Mouse (Mus musculus) neural tube, embryonic 10.5 days (tissue): ENCODE measurements at regions not wholly inside any gene's neighbourhood (a gene's known extent, or its start where the extent isn't known, plus 50 kb on each side); places are given as distances from the start of the nearest gene placed in this dataset.

ENCODE experiments used
- DNase-seq: peaks from one replicate; pipeline ENCODE4 v3.0.0-alpha.2; 2017; ENCODE audit warnings: low spot score; ENCODE audit errors: extremely low spot score

DNA sequence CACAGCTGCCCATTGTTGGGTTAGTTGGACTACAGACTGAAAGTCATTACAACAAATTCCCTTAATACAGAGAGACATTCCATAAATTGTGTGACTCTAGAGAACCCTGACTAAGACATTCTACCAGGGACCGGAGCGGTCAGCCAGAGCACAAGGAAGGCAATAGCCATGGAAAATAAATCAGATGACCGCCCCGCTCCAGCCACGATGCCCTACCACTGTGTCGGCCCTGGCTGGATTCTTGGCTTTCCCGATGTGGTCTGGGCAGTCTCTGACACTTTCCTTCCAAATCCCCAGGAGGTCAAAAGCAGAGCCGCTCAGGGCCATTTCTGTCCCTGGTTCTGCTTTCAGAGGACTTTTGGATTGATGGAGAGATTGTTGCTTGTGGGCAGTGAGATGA, 57.8 kb downstream of the Lsm3 start:
- DNase-seq: no peak

DNA sequence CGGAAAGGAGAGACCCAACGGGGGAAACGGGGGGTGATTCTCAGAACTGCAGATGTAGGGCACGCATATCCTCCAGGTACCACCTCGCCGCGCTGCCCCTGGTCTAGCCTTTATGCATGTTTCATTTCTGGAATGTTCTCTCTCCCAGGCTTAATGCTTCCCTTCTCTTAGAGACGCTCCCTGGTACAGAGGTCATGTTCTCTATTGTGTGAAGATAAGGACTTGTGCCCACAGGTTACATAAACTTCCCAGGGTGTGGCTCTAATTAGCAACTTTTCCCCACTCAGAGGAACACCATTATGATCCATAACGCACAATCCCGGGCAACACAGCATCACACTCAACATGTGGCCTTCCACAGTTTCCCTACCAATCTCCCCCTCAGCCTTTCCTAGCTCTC, 58.7 kb downstream of the Lsm3 start:
- no peak for DNase-seq

DNA sequence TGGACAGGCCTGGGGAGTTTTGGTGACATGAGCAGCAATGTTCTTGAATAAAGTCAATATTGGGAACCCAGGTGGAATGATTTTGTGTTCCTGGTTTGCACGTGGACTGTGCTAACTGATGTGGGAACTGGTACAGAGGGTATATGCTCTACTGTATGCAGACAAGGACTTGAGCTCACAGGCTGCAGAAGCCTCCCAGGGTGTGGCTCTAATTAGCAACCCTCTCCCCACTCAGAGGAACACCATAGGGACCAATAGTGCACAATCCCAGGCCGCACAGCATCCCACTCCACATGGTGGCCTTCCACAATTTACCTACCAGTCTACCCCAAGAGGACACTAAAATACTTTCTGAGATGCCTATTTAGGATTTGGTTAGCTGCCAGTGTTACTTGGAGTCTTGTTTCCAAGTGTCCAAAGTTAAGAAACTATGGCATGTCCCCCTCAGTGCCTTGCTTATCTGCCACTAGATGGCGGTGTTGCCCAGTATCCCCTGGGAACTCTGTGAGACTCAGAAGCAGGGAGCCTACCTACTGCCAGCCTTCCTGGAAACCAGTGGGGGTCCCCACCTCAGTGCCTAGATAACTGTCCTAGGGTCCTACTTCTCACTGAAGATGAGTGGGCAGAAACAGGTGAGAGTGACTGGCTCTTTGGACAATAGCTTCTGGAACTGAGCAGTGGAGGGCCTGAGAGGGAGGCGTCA, 60.1 kb downstream of the Lsm3 start:
- peak; percentile 72 for DNase-seq

DNA sequence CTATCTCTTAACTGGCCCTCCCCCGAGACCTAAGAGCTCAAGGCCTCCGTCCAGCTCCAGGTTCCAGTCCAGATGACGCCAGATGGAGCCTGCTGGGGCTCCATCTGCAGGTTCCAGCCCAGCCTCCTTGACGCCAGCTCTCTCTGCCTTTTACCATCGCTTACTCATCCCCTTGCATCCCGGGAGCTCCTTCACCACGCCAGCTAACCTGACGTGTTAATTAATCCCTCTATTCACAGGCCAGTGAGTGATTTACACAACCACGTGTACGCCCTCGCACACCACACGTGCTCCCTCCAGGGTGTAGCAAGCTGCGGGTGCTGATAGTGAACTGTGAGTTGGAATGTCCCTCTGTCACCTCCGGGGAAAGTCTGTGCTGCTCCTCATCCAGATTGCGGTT, 61.2 kb downstream of the Lsm3 start:
- no peak for DNase-seq

DNA sequence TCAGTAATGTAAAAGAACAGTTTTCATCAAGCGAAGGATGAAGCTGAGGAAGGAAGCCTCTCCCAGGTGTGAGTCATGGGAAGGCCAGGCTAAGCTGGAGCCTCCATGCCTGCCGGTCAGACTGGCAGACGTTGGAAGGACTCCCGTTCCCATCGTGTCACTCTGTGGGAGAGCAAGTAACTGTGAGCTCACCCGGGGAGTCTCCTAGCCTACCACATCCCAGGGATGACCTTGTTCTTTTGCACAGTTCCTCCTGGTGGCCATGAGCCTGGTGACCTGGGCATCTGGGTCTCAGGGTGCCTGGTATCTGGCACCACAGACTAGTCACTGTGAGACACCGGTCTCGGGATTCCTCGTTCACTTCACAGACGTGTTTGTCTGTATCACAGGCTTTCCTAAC, 63.9 kb downstream of the Lsm3 start:
- no peak for DNase-seq

DNA sequence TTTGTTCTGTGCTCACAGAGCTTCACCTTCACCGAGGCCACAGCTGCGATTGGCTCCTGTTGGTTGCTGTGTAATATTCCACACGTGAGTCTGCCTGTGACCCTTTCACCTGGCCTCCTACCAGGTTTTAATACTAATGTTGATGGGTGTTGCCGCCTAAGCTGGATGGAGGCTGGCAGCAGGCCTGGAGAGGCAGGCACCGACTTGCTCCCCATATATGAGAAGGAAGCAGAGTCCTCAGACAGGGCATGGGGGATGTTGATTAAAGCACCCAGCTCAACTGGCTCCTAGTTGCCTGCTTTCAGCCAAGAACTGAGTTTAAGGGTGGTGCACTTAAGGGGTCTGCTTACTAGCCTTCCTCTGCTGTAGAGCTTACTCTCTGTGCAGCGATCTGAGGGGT, 64.9 kb downstream of the Lsm3 start:
- no peak for DNase-seq

DNA sequence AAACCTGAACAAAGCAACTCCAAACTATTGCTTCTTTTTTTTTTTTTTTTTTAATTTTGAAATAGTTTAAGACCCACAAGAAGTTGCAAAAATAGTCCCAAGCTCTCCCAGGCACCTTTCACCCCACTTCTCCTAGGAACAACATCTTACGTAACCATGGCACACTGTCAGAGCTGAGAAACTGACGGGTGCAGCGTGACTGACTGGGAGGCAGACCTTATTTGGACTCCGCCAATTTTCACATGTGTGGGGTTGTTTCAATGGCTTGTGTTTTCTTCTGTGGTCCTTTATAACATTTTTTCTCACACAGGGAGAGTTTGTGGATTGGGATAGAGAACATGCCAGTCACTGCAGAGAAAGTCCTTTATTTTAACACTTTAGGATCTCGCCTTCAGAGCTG, 66.6 kb downstream of the Lsm3 start:
- DNase-seq: no peak

DNA sequence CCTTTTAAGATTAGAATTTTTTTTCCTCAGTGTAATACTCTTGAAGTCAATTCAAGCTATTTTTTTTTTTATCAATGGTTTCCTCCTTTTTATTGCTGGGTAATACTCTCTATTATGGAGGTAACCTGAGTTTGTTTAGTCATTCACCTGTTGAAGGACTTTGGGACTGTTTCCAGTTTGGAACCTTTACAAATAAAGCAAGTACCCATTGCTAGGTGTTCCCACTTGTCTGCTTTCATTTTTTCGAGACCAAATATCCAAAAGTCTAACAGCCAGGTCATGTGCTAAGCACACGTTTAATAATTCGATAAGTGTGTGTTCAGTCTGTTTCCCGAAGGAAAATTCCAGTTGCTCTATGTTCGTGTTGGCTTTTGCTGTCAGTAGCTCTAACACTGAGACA, 67.6 kb downstream of the Lsm3 start:
- no peak for DNase-seq

DNA sequence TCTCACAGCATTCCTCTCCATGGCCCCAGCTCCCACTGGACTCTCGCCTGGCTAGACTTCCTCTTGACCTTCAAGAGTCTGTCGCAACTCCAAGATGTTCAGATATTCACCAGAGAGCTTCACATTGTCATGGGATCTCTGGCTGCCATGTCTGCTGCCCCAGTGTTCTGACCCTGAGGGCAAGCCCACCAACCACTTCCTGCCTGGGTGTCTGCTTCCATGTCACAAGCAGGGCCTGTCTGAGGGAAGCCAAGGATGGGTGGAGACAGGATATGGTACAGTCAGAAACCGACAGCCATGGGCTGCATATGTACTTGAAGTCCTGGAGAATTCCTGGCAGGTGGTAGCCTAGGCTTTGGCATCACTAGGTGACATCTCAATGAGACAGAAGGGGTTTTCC, 69.8 kb downstream of the Lsm3 start:
- DNase-seq: no peak

DNA sequence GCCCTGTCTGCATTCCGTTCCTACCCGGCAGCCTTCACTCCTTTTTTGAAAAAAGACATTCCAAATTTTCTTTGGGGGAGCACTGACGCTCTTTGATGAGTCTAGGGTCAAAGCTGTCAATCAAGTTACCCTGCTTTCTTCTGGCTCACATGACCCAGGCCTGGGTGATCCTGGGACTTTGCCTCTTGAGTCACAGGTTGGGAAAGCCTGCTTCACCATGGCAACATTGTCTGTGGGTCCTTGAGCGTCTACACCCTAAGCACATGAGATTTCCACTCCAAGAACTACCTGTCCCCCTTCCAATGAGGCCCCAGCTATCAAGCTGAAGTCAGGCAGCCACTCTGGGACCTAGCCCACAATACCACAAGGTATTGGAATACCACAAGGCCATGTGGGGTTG, 73.5 kb downstream of the Lsm3 start:
- no peak for DNase-seq

DNA sequence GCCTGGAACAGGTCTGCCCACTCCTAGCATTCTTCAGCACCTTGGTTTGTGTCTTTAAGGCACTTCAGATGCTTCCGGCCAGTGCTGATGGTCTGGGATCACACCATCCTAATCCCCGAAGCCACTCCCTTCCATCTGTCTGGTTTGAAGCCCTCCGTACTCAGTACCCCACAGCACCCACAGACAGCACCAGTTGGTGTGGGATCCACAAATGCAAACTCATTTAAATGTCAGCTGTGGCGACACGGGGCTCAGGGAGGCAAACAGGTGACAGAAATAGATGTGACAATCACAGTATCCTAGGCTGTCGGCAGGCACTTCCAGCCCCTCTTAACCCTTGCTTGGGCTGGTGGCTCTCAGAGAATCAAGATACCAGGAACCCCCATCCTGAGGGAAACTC, 74.7 kb downstream of the Lsm3 start:
- DNase-seq: no peak

DNA sequence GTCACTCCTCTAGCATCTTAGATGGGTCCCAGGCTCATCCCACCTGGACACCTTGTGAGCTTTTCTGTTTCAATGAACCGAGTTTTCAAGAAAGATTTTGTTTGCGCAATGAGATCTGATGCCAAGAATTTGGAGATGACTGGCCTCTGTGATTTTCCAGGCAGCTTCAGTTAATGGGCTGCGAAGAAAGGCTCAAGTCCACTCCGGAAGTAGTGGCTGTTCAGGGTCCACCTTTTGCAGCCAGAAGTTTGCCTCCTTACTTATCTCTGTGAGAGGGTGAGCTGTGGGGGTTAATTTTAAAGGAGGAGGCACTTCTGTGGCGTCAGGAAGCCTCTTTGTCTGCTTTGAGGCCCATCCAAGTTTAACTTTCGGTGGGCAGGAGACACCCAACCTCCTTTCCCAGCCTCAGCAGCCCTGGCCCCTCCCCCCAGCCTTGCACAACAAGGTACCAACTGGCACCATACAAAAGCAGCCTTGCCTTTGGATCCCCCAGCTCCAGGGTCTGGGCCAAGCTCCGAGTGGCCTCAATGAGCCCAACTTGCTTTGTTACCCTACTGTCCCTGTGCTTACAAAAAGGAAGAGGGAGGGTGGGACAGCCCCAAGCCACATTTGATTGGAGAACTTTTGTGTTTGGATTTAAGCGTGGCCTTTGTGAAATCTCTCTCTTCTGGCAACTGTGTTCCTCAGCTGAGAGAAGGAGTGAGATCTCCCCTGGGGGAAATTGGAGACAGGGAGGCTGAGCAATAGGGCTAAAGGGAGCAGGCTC, 75.3 kb downstream of the Lsm3 start:
- DNase-seq: no peak

DNA sequence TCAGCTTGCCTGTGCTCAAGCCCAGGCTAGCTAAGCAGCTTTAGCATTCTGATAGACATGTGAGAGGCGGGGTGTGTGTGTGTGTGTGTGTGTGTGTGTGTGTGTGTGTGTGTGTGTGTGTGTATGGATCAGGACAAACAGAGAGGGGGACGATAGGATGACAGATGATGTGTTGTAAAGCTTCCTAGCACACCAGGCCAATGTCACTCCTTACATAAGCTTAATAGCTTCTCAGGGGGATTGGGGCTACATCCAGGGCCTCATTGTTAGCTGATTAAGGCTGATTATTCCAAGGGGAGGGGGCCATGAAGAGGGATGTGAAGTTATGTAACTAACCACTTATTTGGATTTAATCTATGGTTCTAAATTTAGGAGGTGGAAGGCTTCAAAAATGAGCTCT, 76.9 kb downstream of the Lsm3 start:
- no peak for DNase-seq

DNA sequence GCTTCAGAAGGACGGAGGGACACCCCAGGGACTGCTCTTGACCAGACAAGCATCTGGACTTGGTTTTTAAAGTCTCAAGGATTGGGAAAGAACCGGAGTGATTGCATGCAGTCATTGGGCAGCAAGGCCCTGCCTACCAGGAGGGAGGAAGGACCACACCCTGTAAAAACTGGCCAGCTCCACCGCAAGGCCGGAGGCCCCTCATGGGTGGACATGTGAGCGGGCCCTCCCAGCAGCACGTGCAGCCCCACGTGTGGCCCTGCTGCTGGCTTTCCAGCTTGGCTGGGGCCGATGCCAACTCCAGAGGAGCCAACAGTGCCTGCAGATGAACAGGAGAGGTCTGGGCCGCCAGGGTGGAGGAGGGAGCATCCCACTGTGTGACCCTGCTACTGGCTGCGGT, 83.2 kb downstream of the Lsm3 start:
- no peak for DNase-seq

DNA sequence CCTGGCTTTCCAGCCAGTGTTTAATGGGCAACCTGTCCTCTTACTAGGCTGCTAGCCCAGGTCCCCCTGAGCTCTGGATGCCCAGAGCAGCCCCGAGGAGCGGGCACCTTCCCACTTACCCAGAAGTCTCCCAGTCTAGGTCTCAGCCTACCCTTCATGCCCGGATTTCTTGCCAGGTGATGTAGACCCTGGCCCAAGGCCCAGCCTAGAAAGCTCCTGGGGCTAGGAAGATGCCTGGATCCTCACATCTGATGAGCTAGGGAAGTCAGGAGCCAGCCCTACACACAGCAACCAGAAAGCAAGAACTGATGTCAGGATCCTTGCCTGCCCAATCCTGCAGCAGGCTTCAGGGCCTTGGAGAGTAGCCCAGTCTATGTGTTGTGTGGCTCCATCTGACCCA, 83.7 kb upstream of the Slc6a6 start:
- no peak for DNase-seq

DNA sequence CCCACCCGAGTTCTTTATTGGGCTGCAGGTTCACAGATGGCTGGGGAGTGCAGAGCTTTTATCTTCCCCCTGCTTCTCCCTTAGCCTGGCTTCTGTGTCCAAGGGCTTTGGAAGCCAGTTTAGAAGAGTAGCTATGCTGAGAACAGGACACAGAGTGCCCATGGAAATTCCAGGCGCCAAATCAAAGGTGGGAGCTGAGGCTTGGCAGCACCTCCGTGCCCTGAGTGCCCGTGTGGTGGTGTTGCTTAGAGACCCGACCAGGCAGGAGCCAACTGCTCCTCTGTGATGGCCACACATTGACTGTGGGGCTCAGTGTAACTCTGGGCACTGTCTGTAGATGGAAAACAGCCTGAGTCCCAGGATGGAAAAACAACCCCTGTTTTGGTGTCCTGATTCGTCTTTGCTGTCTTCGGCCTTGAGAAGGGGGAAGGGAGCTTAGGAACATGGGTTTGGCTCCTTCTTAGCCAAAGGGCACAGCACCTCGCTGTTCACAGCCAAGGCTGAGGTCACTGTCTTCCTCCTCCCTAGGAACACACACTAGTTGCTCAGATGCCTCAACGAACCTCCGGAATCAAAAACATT, 77.1 kb upstream of the Slc6a6 start:
- no peak for DNase-seq

DNA sequence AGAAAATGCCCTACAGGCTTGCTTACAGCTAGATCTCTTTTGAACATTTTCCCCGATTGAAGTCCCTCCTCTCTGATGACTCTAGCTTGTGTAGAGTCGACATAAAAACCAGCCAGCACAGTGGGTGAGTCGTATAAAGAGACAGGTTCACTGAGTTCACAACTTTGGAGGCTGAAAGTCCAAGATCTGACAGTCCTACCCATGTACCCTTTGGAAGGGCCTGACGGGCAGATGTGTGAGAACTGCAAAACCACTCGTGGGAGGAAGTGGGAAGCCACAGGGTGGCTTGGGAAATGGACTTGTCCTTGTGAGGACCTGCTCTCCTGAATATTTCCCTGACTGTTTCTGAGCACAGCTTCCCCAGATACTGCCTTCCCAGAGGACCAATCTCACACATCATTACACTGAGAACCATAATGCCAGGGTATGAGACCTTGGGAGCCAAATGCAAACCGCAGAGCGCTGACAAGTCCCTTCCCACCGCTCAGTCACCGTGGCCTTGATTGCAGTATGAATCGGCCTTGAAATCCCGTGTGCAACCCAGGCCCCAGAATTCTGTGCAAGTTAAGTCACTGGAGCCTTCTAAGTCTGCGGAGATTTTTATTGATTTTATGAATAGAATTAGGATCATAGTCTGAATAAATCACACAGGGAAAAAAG, 76.1 kb upstream of the Slc6a6 start:
- no peak for DNase-seq

DNA sequence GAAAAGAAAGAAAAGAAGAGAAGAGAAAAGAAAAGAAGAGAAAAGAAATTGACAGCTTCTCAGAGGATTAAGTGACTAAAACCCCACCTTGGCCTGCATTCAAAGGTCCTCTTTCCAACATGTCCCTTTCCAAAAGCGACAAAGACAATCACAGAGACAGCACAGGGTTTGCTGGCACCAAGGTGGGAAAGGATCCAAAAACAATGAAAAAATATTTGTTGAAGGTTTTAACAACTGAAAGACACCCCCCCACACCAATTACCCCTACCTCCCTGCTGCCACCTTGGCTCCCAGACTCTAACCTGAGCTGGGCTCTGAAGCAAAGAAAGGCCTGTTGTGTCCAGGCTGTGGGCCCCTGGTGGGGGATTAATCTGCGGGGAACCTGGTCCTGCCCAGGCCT, 74.2 kb upstream of the Slc6a6 start:
- DNase-seq: no peak

DNA sequence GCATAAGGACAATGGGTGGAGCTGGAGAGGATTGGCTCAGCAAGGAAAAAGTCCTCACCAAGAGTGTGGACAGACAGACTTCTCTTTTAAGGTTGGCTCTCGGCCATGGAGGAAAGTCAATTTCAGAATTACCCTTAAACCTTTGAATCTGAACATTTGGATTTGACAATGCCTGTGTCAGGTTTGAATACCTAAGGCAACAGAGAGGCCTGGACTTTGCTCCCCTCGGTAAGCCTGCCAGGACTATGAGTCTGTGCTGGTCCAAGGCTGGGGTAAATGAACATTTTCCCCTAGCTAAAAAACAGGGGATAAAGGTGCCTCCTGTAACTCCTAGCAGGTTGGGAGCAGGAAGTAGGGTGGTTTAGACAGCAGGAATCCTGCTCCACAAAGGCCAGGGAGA, 68.8 kb upstream of the Slc6a6 start:
- DNase-seq: no peak

DNA sequence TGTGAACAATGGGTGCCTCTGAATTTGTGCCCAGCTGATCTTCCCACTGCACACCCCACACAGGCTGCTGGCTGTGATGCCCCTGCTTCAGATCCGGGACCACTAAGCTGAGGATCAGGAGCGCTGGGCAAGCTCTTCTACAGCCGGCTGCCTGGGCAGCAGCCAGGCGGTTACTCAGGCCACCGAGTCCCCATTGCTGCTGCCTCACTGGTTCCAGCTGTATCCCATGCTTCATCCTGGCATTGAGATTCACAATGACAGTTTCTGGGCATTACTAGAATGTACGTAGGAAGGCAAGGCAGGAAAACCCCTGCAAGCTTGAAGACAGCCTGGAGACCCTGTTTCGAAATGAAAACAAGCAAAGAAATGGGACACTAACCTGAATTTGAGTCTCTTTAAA, 67.3 kb upstream of the Slc6a6 start:
- DNase-seq: no peak

DNA sequence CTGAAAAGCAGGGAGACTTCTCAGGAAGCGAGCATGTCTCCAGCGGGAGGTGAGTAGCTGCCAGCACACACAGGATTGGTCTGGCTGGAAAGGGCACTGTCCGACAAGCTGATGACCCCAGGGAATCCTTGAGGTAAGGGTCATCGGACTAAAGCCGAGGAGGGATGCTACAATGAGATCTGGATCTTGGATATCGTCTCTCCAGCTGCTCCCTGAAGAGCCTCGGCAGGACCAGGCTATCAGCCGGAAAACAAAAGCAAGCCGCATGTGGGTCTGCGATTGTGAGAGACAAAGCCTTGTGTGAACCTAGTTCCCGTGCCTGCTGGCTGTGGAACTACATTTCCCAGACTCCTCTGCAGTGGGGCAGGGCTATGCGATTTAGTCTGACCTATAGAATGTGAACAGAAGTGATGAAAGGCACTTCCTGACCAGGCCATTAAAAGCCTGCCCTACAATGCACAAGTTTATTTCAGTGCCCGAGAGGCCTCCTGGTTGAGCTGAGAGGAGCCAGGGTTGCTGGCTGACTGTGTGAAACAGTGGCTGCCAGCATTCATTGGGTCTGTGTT, 66.7 kb upstream of the Slc6a6 start:
- peak; percentile 84 for DNase-seq

DNA sequence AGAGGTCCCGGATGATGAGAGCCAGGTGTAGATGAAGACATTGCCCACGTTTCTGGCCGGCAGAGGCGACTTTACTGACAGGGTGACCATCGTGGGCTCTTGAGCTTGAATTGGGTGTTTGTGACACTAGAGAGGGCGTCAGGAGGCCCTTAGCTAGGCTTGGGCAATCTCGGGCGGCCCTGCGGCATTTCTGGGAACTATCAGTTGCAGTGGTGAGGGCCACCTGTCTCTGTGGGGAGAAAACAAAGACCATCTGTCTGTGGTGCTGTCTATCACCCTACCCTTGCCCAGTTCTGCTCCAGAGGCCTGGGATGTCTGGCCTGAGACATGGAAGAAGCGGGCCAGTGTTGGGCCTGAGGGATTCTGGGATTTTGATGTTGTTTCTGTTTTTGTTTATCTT, 66.2 kb upstream of the Slc6a6 start:
- DNase-seq: no peak
